Mouse (Mus musculus) MEL-GATA-1-ER (cell line): ENCODE measurements at regions not wholly inside any gene's neighbourhood (a gene's known extent, or its start where the extent isn't known, plus 50 kb on each side); places are given as distances from the start of the nearest gene placed in this dataset.

ENCODE experiments used
- DNase-seq: peaks from one replicate; pipeline ENCODE4 v3.0.0-alpha.2; 2012; ENCODE audit warnings: low read depth; ENCODE audit errors: extremely low read depth

DNA sequence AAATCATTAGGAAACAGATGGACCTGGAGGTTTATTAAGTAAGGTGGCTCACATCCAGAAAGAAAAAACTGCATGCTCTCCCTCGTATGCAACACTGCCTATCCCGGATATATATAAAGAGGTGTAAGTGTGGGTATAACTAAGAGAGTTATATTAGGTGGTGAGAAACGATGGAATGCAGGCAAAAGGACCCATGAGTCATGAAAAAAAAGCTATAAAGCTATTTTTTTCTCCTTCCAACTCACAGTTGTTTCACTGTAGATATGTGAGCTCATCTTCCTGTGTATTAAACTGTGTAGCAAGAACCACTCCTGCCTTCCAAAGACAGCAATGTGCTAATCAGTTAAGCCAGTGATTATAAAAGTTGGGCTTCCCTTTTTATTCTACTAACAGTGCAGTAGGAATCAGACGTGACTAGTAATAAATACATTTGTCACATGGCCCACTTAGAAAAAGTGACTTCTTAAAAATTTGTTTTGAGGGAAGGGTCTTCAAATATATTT is 51.4 kb upstream of the Bdh1 start:
- DNase-seq, result peak; percentile 93

- DNase-seq, result no peak
These were observed 52.2 kb upstream of the Bdh1 start for GRCm38 (mm10) chr16:31369849-31370248.

GRCm38 (mm10) chr16:31367521-31368245 is 53.1 kb upstream of the Apod start:
- no peak for DNase-seq

DNA sequence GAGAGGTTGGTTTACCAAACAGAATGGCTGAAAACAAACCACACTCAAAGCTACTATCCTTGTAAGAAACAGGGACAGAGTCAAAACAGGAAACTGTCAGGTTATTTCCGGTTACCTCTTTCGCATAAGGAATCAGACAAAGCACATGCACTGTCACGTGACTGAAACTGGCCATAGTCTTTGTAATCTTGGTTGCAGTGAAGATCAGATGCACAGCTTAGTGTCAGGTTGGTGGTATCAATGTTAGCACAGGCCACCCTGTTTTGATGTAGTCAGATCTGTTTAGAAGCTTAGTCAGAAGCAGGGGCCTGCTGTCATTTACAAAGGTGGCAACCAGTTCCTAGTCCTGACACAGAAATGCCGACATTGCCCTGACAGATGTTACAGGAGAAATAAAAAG is 51.4 kb upstream of the Apod start:
- DNase-seq, result no peak

DNA sequence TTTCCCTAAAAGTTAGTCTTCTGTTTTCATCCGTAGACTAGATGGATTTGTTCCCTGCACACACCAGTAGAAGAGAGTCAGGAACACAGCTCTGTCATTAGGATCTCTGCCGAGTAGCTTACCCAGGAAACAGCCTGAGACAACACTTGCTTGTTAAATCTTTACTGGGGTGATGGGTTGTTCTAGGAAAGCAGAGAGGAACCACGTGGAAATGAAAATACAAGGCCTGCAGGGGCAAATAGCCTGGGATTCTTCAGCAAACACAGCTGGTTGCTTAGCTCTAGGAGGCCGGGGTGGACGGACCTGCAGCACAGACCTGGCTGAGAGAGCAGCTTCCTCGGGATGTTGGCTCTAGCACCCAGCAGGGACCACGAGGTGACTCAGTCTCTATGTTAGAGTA is 49.9 kb upstream of the Apod start:
- no peak for DNase-seq
